Mouse (Mus musculus): ENCODE measurements around the gene Mrc1.
A peak's percentile ranks its signal among the peaks of the same experiment; 100 is the strongest.

Gene Mrc1

DNA sequence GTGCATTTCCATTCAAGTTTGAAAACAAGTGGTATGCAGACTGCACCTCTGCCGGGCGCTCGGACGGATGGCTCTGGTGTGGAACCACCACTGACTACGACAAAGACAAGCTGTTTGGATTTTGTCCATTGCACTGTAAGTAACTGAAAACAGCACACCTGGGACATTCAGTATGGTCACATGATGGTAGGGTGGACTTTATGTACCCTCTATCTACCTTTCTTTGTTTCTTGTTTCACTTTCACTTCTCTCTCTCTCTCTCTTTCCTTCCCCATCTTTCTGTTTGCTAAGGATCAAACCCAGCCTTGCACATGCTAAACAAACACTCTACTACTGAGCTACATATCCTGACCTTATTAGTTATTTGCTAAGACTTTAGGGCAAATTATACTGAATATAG lies 15.0 kb downstream of the Mrc1 start:
- no peak for DNase-seq (ENCODE audit: low spot score in 2 of 2)

DNA sequence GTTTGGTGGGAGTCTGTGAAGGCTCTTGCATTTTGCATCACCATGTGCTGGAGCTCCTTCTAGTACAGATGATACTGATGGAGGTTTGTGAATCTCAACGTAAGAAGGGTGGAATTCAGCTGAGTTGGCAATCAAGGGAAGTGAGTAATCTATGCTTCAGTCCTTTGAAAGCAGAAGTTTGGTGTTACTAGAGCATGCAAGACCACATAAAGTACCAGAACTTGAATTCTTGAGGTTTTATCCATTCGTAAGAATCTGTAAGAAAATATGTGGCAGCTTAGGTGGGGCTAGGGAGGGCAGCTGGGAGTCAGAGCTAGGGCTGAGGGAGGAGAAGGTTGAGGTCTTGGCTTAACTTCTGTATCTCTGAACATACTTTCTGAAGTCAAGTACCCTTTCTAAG lies 15.5 kb downstream of the Mrc1 start:
- DNase-seq (ENCODE audit: low spot score in 2 of 2): no peak

DNA sequence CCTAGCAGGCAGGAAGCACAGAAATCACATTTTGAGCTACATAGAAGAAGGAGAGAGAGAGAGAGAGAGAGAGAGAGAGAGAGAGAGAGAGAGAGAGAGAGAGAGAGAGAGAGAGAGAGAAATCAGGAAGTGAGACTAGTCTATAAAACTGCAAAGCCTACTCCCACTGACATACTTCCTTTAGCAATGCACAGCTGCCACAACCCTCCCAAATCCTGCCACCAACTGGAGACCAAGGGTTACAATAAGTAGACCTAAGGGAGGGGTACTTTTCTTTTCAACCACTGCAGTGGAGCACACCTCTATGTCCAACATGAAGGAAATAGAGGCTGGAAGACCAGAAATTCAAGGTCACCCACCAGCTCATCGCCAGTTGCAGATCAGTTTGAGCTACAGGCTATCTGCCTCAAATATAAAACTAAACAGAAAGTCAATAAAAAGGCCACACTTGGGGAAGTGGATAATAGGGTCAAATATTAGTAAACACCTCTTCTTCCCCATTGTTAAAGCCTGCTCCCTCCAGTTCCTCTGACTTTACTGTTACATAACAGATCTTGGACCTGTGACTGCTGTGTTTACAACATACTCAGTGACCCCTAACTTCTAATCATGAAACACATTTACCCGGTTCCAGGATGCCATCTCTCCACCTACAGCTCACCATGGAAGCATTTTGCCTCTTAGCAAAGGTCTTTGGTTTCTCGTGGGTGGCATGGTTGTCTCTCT lies 20.8 kb downstream of the Mrc1 start:
- no peak for DNase-seq (ENCODE audit: low spot score in 2 of 2)

DNA sequence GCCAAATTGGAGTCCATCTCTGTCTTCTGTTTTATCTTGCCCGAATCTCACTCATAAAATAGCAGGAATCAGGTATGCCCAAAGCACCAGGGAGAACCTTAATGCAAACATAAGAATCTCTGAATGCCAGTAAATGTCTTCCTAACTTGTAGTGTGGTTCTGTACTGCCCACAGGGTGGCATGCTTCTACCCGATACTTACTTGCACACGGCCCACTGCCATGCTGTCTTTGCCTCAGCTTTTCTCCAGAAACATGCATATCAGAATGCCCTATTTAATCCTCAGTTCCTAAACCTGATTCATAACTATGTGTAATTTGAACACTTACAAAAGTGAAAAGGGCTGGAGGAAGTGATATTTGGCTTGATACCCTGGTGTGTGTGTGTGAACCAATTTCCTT lies 22.7 kb downstream of the Mrc1 start:
- no peak for DNase-seq (ENCODE audit: low spot score in 2 of 2)

DNA sequence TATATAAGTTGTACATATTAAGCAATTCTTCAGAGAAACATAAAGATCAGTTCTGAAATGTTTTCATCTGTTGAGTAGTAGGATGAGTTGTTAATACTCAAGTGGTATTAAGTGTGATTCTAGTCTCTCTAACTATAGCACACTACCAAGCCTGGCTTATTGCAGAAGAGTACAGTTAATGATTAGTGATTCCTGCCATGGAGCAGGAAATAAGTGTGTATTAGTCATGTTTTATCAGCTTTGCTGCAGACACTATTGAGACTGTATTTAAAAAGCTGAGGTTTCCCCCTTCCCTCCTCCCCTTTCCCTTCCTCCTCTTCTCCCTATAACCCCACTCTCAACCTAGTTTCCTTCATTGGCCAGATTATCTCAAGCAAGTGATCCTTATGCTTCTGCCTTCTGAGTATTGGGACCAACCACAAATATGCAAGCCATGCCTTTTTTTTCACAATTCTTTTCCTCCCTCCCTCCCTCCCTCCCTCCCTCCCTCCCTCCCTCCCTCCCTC lies 29.2 kb downstream of the Mrc1 start:
- DNase-seq (ENCODE audit: low spot score in 2 of 2): no peak

DNA sequence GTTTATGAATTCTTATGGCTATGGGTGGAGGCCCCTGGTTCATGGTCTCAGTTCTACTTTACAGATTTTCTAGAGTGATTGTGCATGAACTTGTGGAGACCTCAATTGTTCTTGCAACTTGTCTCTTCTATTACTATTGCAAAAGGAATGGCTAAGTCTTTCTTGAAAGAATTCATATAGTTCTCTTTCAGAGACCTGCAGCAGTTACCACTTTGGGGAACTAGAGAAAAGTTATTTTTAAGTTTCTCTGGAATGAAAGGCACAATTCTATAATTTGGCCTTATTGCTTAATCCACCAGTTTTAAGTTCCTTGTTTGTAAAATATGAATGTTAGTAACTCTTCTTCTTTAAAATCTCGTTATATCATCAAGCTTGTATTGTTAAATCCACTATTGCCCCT lies 32.9 kb downstream of the Mrc1 start:
- no peak for DNase-seq (ENCODE audit: low spot score in 2 of 2)

DNA sequence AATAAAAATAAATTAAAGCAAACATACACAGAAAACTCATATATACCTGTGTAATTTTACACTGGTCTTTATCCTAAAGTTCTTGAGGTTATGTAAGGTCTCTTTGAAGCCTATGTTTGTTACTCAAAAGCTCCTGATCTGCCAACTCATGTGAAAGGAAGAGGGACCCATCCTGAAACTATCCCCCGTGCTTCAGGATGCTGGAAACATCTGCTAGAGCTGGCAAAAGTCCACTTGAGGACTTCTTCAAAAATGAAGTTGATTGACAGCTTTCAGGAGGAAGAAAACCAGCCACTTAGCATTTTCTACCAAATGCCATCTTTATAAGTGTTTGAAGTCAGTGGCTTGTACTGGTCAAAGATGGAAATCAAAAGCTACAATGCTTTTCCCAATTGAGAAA lies 40.0 kb downstream of the Mrc1 start:
- no peak for DNase-seq (ENCODE audit: low spot score in 2 of 2)

DNA sequence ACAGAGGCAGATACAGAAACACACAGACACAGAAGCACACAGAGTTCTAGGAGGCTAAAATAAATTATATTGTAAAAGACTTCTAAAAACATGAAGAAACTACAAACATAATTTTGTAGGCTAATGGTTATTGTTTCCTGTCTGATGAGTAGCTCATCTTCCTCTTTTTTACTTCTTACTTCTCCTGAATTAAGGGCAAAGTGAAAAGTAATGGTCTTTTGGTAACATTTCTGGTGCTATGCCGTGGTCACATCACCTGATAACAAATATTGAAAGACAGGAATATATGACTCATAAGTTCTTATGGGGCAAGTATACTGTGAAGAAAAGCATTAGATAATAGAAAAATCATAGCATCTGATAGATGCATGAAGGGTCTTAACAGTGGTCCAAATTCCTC lies 42.9 kb downstream of the Mrc1 start:
- DNase-seq (ENCODE audit: low spot score in 2 of 2): no peak

DNA sequence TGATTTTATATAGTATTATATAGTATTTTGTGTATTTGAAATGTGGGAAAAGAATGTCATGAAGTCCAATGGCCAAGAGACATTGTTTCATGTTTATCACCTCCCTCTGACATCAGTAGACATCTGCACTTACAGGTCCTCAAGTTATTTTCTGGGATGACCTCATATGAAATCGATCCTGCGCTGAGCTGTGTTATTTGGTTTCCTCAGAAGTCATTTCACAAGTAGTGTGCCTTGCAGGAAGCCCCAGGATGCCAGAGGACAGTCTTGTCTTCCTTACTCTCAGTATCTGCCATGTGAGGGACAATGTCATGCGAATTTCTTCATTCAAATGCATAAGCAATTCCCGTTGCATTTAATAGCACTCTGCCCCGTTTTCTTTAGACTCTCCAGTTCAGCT lies 46.6 kb downstream of the Mrc1 start:
- no peak for DNase-seq (ENCODE audit: low spot score in 2 of 2)

DNA sequence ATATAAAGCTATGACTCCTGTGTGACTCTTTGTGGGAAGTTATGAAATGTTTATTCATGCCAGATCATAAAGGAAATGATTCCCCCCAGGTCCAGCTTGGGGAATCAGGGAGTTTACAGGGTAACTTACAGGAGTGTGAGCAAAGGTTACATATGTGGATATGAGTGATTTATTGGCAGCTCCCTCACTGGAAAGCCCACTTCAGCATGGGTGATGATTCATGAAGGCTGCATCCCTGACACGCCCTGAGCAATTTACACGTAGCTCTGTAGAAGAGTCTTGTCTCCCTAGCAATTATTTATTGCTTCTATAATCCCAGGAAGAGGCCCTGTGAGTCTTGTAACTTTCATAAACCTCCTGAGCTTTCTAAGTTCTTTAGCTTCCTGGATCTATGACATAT lies 50.1 kb downstream of the Mrc1 start:
- DNase-seq (ENCODE audit: low spot score in 2 of 2): no peak

DNA sequence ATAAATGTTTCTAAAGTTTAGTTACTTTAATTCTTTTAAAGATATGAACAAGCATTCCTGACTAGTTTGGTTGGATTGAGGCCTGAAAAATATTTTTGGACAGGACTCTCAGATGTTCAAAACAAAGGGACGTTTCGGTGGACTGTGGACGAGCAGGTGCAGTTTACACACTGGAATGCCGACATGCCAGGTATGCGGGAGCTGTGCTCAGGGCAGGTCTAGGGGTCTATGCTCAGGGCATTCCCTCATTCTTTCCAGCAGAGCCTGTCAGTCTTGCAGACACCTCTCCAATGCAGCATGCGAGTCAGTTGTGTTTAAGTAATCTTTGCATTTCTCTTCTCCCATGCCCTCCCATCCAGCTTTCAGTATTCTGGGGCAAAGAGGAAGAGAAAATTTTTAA lies 50.6 kb downstream of the Mrc1 start:
- no peak for DNase-seq (ENCODE audit: low spot score in 2 of 2)

DNA sequence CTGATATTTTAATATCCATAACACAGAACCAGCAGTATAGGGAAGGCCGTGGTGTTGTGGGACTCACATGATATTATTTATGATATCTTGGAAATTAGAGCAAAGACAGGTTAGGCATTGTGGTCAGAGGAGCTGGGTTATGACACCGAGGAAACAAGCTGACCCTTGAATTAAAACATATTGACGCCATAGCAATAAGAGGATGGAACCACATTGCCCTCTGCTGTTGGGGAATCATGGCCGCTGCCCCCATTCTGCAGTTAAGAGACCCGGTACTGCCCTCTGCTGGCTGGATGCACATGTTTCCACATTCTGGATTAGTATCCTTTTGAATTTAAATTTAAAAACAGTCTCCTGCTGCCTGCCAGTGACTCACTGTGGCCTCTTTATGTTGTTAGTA lies 66.1 kb downstream of the Mrc1 start:
- DNase-seq (ENCODE audit: low spot score in 2 of 2): peak; percentile 85 to 90

DNA sequence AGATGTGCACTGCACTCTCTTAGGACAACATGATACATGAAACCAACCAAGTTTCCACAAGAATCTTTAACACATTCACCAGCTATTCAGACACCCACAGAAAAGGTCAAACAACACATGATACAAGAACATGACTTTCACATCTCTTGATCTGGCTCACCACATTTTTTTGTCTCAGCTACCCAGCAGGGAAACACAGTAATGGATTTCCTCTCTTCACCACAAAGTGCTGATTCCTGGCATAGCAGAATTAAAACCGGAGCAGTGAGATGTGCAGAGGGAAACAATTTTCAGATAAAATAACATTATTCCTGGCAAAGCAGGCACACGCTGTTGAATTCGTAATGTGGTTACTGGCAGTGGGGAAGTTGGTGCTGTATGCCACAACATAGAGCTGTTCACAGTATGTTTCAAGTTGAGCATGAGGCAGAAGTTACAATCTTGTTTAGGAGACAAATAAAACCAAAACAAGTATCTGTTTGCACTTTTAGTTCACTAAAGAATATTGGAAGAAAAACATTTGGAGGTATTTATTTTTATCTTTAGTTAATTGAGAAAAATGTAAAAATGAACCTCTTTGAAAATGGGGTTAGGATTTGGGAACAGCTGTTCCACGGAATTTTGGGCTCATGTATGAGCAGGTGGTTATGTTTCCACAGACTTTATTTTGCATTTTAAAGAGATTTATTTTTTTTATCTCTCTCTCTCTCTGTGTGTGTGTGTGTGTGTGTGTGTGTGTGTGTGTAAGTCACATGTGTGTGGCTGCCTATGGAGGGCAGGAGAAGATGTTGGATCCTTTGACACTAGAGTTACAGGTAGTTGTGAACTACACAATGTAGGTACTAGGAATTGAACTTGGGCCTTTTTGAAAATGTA lies 83.6 kb downstream of the Mrc1 start:
- DNase-seq (ENCODE audit: low spot score in 2 of 2): no peak

DNA sequence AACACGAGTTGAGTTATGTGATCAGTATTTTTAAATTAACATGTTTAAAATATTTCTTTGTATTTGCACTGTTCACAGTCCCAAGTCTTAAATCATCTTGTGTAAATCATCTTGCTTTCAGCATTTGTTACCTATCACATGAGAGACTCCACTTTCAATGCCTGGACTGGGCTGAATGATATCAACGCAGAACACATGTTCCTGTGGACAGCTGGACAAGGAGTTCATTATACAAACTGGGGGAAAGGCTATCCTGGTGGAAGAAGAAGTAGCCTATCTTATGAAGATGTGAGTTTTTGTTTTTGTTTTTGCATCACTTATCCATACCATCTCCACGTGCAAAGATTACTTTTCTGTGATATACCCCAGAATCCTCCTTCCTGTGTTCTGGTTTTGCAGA lies 85.9 kb downstream of the Mrc1 start:
- DNase-seq (ENCODE audit: low spot score in 2 of 2): no peak

DNA sequence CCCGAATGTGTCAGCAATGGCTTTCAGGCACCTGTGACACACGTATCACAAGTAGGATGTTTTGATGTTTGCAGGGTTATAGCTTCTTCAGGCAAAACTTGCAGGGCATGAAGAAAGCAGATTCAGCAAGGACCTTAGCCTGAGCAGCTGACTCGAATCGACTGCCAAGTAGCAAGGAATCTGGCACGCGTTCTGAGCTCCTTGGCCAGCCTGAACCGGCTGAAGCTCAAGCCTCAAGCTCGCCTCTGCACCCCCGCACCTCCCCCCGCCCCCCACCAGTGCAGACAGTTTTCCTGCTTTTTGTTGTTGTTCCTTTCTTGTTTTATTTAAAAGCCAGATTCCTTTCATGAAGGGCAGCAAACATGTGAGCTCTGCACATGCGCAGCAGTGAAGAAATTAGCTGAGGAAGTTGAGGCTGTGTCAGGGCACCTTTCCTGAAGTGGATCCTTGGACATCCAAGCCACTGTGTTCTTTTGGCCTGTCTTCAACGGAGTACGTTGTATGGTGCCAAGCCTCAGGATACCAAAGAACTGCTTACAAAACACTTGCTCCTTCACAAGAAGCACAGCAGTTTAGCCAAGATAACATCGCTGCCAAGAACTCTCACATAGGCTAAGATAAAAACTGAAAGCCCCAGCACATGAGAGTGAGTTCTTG lies 112.6 kb downstream of the Mrc1 start:
- peak; percentile 29 to 39 for DNase-seq (ENCODE audit: low spot score in 2 of 2)

DNA sequence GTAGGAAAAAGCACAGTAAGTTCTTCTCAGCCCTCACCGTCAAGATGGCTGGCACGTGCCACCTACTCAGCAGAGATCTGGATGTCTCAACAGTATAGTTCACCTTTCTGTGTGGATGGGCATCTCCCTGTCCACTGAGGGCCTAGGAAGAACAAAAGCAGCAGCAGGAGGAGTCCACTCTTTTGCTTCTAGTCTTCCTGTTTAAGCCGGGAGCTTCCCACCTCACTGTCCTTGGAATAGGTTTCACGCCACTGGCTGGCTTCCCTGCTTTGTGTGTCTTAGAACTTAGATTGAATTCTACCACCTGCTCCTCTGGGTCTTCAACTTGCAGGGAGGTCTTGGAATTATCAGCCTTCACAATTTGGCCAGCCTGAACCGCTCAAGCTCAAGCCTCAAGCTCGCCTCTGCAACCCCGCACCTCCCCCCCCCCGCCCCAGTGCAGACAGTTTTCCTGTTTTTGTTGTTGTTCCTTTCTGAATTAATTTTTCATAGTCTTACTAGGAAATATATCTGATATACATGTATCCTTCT lies 113.2 kb downstream of the Mrc1 start:
- DNase-seq (ENCODE audit: low spot score in 2 of 2): no peak

Measured in frontal cortex, postnatal 25 days (tissue).